Mouse (Mus musculus) testis, adult 2 months (tissue): ENCODE results near the gene Rdh11. TPM values are rescaled to one million over a fixed set of nuclear protein-coding genes. Genes with fewer than 3 reads are reported as not detected.

Source experiments
- H3K27ac ChIP-seq: fragments of 200-500 bp; 2 replicates; pipeline ENCODE4 v1.5.1; 2012; ENCODE audit warnings: low read depth, low read length; ENCODE audit not compliant: control insufficient read depth, insufficient read depth
- H3K27me3 ChIP-seq: fragments of 200-500 bp; 2 replicates; pipeline ENCODE4 v1.6.1; 2012; ENCODE audit warnings: mild to moderate bottlenecking, low read length, moderate library complexity; ENCODE audit not compliant: control insufficient read depth, insufficient read depth
- H3K36me3 ChIP-seq: fragments of 200-500 bp; 2 replicates; pipeline ENCODE4 v1.6.1; 2012; ENCODE audit warnings: mild to moderate bottlenecking, low read length; ENCODE audit not compliant: control insufficient read depth, insufficient read depth
- H3K4me1 ChIP-seq: fragments of 200-500 bp; 2 replicates; pipeline ENCODE4 v1.6.1; 2012; ENCODE audit warnings: low read length; ENCODE audit not compliant: control insufficient read depth, insufficient read depth
- H3K4me3 ChIP-seq: fragments of 200-500 bp; 2 replicates; pipeline ENCODE4 v1.5.1; 2012; ENCODE audit warnings: low read depth, mild to moderate bottlenecking, low read length, moderate library complexity, mixed read lengths; ENCODE audit not compliant: control insufficient read depth
- CTCF ChIP-seq: fragments of 200-500 bp; IDR thresholded peaks from 2 replicates; pipeline ENCODE4 v1.5.1; 2012; ENCODE audit warnings: low read depth, mild to moderate bottlenecking, inconsistent platforms, low read length, moderate library complexity; ENCODE audit not compliant: control insufficient read depth, insufficient read depth, insufficient replicate concordance
- POLR2A ChIP-seq: fragments of 200-500 bp; IDR thresholded peaks from 2 replicates; pipeline ENCODE4 v1.6.1; 2012; ENCODE audit warnings: low read depth, mild to moderate bottlenecking, inconsistent platforms, low read length, moderate library complexity; ENCODE audit not compliant: control insufficient read depth
- polyA plus RNA-seq: library from polyadenylated mRNA; depleted of rRNA; stranded (reverse); fragments of >200 nt; gene quantifications from 2 replicates; pipeline ENCODE4 v1.2.3, GENCODE M21; 2012; rRNA removed

Gene Rdh11
- 127 and 132 TPM in 2 replicates for polyA plus RNA-seq

DNA sequence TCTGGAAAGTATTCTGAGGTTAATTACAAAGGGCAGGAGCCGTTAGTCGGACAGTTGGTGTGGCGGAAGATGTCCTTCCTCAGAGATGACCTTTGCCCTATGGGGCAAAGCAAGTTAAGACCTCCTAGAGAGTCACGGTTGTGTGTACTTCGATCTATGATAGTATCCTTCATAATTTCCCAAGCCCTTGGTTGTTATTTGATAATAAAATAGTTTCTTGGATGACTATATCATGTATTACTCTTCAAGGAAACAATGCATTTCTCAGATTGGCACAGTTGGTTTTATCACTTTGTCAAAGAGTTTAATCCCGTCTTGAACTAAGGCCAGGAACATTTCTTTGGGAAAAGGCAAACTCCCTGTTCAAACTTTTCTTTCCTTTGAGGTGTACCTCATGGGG, at the start of gene Rdh11:
Gene Rdh11 (minus strand): TSS at position 101 of the 400 bp plus-strand sequence.
- no peaks in the 10 kb centered on the region for H3K27me3 ChIP-seq
- H3K4me1 ChIP-seq: peaks cover 2% of the 10 kb centered on the region; the same call in 1 of the 2 replicates
- H3K4me3 ChIP-seq: peak within 1 kb of the TSS; percentile 98
- peaks cover 5% of the 10 kb centered on the region for H3K36me3 ChIP-seq
- TF ChIP-seq POLR2A (no peak), CTCF (no peak)
- H3K27ac ChIP-seq: peak within 1 kb of the TSS; percentile 91

DNA sequence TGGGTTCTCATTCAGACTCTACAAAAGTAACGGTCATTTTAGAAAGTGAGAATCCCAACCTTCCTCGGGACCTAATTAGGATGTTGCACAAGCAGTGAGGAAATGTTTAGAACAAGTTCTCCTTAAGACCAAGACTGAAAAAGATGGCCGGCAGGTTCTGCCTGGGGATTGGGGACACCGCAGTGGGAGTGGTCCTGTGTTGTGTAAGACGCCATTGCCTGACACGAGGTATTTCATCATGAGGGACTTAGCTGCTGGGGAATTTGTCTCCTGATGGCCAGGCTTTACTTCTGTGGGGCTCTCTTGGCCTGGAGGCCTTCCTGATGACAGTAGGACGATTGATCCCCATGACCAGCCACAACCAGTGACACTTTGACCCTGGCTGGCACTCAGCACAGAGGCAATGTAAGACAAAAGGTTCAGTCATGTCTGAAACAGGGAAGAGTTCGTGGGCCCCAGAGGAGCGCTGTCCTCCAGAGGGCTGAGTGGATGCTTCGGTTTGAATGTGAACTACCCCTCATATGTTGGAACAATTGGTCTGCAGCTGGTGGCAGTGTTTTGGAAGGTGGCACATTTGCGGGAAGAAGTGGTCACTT, 43.5 kb upstream of the Rdh11 start:
- Histone ChIP-seq H3K27me3 (no peaks in the 10 kb centered on the region), H3K27ac (no peak overlapping the region), H3K4me3 (peak overlapping the region; percentile 37), H3K36me3 (no peaks in the 10 kb centered on the region), H3K4me1 (no peaks in the 10 kb centered on the region)
- TF ChIP-seq POLR2A: no peak
- TF ChIP-seq CTCF: no peak

DNA sequence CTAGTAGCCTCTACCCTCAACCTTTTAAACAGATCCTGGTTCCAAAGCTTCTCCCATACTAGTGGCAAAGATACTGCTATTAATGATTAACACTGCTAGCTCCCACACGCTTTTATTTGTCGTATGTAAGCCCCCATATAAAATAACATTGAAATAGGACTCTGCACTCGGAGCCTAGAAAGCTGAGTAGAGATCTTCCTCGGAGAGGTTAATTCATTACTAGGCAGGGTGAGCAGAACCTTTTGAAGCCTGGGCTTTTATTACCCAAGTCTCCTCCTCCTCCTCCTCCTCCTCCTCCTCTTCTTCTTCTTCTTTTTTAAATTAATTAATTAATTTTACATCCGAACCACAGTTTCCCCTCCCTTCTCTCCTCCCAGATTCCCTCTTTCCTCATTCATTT, 25.4 kb upstream of the Rdh11 start:
- Histone ChIP-seq H3K27me3 (no peaks in the 10 kb centered on the region), H3K36me3 (no peaks in the 10 kb centered on the region), H3K27ac (no peak overlapping the region), H3K4me1 (no peaks in the 10 kb centered on the region), H3K4me3 (no peak overlapping the region)
- TF ChIP-seq CTCF (no peak), POLR2A (no peak)

DNA sequence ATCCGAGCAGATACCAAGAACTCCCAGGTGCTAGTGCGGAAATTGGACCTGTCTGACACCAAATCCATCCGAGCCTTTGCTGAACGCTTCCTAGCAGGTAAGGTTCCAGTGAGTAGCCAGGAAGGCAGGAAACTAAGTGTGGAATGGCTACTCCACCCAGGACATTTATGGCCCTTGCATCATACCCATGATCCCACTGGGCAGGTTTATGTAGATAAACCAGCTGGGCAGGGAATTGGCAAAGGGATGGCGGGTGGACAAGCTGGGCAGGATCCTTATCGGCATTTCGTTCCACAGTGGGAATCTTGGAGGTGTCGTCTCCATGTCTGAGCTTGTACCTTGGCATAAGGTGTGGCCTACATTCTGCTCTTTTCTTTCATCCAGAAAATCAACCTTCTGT, 19.4 kb upstream of the Rdh11 start:
- no peaks in the 10 kb centered on the region for H3K4me1 ChIP-seq
- no peaks in the 10 kb centered on the region for H3K27me3 ChIP-seq
- no peak overlapping the region for H3K4me3 ChIP-seq
- TF ChIP-seq CTCF (no peak), POLR2A (no peak)
- no peaks in the 10 kb centered on the region for H3K36me3 ChIP-seq
- H3K27ac ChIP-seq: no peak overlapping the region

DNA sequence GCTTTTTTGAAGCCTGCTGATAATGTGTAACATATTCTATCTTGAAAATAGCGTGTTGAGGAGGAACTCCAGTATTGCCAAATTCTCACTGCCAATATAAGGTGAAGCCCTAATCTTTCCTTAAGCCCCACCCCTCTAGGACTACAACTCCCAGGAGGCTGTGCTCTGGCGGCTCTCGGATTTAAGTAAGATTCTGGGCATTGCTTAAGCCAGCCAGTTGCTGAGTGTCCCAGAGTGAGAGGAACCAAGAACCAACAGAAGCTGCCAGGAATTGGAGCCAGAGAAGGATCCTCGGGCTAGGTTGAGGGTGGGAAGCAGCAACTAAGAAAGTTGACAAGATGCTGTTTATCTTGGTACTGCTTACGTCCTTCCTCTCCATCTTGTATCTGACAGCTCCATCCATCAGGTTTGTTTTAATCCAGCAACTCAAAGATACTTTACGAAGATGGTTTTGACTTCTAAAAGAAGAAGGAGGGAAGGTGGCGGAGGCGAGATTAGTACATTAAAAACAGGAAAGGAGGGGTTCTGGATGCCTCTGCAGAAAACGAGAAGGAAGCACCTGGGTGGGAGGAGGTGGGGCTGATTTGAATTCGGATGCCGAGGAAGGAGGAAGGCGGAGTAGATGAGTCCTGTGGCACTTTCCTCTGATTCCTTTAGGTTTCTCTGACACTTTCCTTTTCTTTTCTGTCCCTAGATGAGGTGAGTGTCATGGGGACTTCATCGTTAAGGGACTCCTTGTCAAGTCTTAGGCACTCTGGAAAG, 16.8 kb upstream of the Rdh11 start, which contains the start of gene Rdh12:
Gene Rdh12 (plus strand): TSS at position 212 of the 762 bp plus-strand sequence.
- Histone ChIP-seq H3K4me1 (no peaks in the 10 kb centered on the region), H3K36me3 (no peaks in the 10 kb centered on the region), H3K4me3 (peak within 1 kb of the TSS; percentile 56; the same call in 1 of the 2 replicates), H3K27ac (no peak within 1 kb of the TSS), H3K27me3 (no peaks in the 10 kb centered on the region)
- TF ChIP-seq CTCF (no peak), POLR2A (no peak)

DNA sequence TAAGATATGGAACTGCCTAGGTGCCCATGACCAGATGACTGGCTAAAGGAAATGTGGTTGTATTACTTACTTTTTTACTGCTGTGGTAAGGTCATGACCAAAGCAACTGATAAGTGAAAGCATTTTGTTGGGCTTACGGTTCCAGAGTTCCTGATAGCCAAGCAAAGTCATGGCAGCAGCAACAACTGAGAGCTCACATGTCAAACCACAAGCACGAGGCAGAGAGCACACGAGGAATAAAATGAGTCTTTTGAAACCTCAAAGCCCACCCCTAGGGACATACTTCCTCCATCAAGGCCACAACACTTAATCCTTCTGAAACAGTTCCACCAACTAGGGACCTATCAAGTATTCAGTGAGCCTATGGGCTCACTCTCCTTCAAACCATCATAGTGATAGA, 9.8 kb upstream of the Rdh11 start:
- no peak overlapping the region for H3K27ac ChIP-seq
- TF ChIP-seq POLR2A: no peak
- TF ChIP-seq CTCF: no peak
- no peaks in the 10 kb centered on the region for H3K27me3 ChIP-seq
- H3K4me3 ChIP-seq: no peak overlapping the region
- H3K4me1 ChIP-seq: no peaks in the 10 kb centered on the region
- H3K36me3 ChIP-seq: no peaks in the 10 kb centered on the region

DNA sequence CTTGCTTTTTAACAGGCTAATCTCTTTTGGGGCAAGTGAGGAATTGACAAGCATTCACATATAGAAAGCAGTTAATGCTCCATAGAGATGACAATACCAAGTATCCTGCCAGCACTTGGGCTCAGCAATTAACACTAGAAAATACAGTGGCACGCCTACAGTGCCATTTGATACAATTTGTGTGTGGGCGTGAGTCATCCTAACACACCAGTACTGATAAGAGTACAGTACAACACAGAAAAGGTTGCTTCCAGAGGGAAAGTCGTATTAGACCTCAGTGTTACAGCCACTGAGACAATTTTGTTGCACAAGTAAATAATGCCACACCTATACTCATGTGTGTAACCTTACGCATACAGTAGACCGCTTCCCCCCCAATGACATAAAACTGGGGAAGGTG, 5.0 kb upstream of the Rdh11 start:
- no peaks in the 10 kb centered on the region for H3K4me1 ChIP-seq
- no peak overlapping the region for H3K27ac ChIP-seq
- no peak overlapping the region for H3K4me3 ChIP-seq
- TF ChIP-seq CTCF (no peak), POLR2A (no peak)
- H3K27me3 ChIP-seq: no peaks in the 10 kb centered on the region
- no peaks in the 10 kb centered on the region for H3K36me3 ChIP-seq
